Mouse (Mus musculus) kidney, adult 2 months (tissue): ENCODE results near the gene Creb3l2.

ENCODE experiments used
- CTCF ChIP-seq: fragments of 200-500 bp; conservative IDR thresholded peaks from 2 replicates; pipeline ENCODE4 v1.5.1; 2011; ENCODE audit warnings: low read depth, mild to moderate bottlenecking, control low read depth, low read length, moderate library complexity, mixed read lengths; ENCODE audit not compliant: insufficient read depth, insufficient read length
- POLR2A ChIP-seq: fragments of 200-500 bp; IDR thresholded peaks from one replicate; pipeline ENCODE4 v1.6.1; 2011; ENCODE audit warnings: low read depth, low read length, control low read depth

DNA sequence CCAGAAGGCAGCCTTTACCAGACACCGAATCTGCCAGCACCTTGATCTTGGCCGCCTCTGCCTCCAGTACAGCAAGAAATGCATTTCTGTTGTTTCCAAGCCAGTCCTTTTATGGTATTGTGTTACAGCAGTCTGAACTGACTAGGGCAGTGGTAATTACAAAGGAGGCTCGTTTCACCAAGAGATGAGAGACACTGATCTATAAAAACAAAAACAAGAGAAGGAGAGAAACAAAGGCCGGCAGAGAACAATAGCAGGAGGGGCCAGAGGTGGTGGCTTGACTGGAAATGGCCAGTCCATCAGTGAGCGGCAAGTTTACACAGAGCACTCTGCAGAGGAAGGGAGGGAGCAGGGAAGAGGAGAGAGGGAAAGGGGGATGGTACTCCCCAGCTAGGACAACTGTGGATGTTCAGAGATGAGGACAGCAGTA is 105.1 kb downstream of the Creb3l2 start:
- TF ChIP-seq CTCF (no peak), POLR2A (no peak)
